Mouse (Mus musculus) heart, adult 2 months (tissue): ENCODE data around the gene Rpl10-ps3. TPM values are rescaled to one million over a fixed set of nuclear protein-coding genes. Genes with fewer than 3 reads are reported as not detected.

Source experiments
- DNase-seq, 2 experiments: peaks; one replicate each; pipeline ENCODE4 v3.0.0; 2021
- H3K27ac ChIP-seq: fragments of 200-600 bp; 2 replicates; pipeline ENCODE4 v1.8.1; 2022
- H3K27me3 ChIP-seq: fragments of 200-500 bp; 2 replicates; pipeline ENCODE4 v1.6.1; 2012; ENCODE audit warnings: mild to moderate bottlenecking, low read length, inconsistent platforms, mixed read lengths; ENCODE audit not compliant: control insufficient read depth, insufficient read depth
- H3K36me3 ChIP-seq: fragments of 200-500 bp; 2 replicates; pipeline ENCODE4 v1.6.1; 2012; ENCODE audit warnings: low read length, inconsistent platforms; ENCODE audit not compliant: control insufficient read depth, insufficient read depth
- H3K4me1 ChIP-seq: fragments of 200-500 bp; 2 replicates; pipeline ENCODE4 v1.6.1; 2011; ENCODE audit warnings: low read length; ENCODE audit not compliant: control insufficient read depth, insufficient read depth
- H3K4me3 ChIP-seq: fragments of 200-600 bp; 2 replicates; pipeline ENCODE4 v1.8.1; 2022
- H3K79me2 ChIP-seq: fragments of 200-500 bp; replicated peaks from 2 replicates; pipeline ENCODE4 v1.6.1; 2012; ENCODE audit warnings: mild to moderate bottlenecking, inconsistent platforms, low read length, moderate library complexity, mixed read lengths; ENCODE audit not compliant: control insufficient read depth, insufficient read depth
- H3K9ac ChIP-seq: fragments of 200-500 bp; 2 replicates; pipeline ENCODE4 v1.6.1; 2012; ENCODE audit warnings: low read depth, mild to moderate bottlenecking, control low read depth, inconsistent platforms, low read length, mixed read lengths
- CTCF ChIP-seq: fragments of 200-600 bp; IDR thresholded peaks from 2 replicates; pipeline ENCODE4 v1.8.1; 2022; ENCODE audit warnings: antibody characterized with exemption, mild to moderate bottlenecking, moderate library complexity
- EP300 ChIP-seq: fragments of 200-500 bp; IDR thresholded peaks from 2 replicates; pipeline ENCODE4 v1.6.1; 2011; ENCODE audit warnings: low read depth, low read length, control low read depth; ENCODE audit not compliant: insufficient read depth
- POLR2A ChIP-seq: fragments of 200-500 bp; IDR thresholded peaks from 2 replicates; pipeline ENCODE4 v1.6.1; 2011; ENCODE audit warnings: mild to moderate bottlenecking, low read depth, low read length, control low read depth; ENCODE audit not compliant: insufficient read depth
- WGBS: fragments of 180-500 bp; shearing (Covaris S2); methylation state at CpG from one replicate; pipeline ENCODE4 v1.1.7; 2018; 5-methylcytosine and 5-hydroxymethylcytosine counted together
- intact Hi-C: fragments of 180-260 bp; cut with DNase I; formaldehyde crosslinking; loops from one replicate; pipeline ENCODE4 v1.15.1; 2025
- polyA plus RNA-seq: library from polyadenylated mRNA; depleted of rRNA; stranded (reverse); fragments of >200 nt; gene quantifications from 2 replicates; pipeline ENCODE4 v1.2.3, GENCODE M21; 2012
- total RNA-seq, 2 experiments: library from RNA; stranded (reverse); gene quantifications; 2 replicates each; pipeline ENCODE4 v1.2.3; 2021

Gene Rpl10-ps3
- total and polyA plus RNA-seq, 3 experiments: 69.3 to 494 (median 477) TPM

DNA sequence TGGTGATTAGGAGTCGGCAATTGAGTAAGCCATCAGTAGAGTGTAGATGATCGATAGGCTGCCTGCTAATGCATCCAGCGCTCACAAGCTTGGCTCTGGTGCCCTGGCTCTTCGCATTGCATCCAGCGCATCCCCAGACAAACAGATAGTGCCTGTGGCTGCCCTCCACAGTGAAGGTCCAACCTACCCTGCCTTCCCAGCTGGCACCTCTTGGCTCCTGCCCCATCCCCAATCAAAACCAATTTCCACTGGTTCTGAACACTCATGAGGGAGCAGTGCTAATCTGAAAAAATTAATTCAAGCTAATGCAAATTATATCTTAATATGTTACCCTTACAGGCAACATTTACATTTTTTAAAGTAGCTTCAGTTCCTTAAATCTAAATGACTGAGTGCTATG, 25.3 kb downstream of the Rpl10-ps3 start:
- intact Hi-C loops: loop anchor here (2.0 kb wide), 1 partner anchor 703 kb away; no protein-coding TSS in a partner anchor
- WGBS: 89% methylated on average over 5 of the region's 5 CpGs
- Histone ChIP-seq H3K36me3 (no peaks in the 10 kb centered on the region), H3K79me2 (no peaks in the 10 kb centered on the region), H3K27me3 (no peaks in the 10 kb centered on the region), H3K27ac (no peak overlapping the region), H3K9ac (no peak overlapping the region), H3K4me3 (no peak overlapping the region), H3K4me1 (no peaks in the 10 kb centered on the region)
- TF ChIP-seq POLR2A: no peak
- no peak for TF ChIP-seq CTCF
- no peak for TF ChIP-seq EP300
- no peak for DNase-seq

DNA sequence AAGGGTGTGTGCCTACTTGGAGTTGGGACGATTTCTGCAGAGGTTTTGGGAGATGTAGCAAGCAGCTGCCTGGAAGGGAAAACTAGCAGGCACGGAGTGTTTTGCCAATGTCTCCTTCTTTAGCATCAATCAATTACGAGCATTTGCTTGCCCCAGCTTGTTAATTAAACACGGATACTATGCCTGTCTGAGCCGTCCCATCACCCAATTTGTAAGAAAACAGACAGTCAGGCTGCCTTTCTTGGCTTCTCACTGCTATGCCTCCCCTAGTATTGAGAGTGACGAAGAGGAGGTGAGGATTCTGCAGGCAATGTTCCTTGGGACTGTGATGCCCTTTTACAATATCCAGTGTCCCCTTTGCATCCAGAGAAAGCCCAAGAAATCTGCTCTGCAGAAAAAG, 27.5 kb downstream of the Rpl10-ps3 start:
- no peaks in the 10 kb centered on the region for H3K79me2 ChIP-seq
- intact Hi-C loops: no loop called here
- no peaks in the 10 kb centered on the region for H3K4me1 ChIP-seq
- H3K9ac ChIP-seq: no peak overlapping the region
- WGBS: 64% methylated on average over 6 of the region's 6 CpGs
- no peak overlapping the region for H3K4me3 ChIP-seq
- H3K36me3 ChIP-seq: no peaks in the 10 kb centered on the region
- DNase-seq: no peak
- H3K27ac ChIP-seq: no peak overlapping the region
- no peaks in the 10 kb centered on the region for H3K27me3 ChIP-seq
- TF ChIP-seq EP300: no peak
- no peak for TF ChIP-seq POLR2A
- no peak for TF ChIP-seq CTCF

DNA sequence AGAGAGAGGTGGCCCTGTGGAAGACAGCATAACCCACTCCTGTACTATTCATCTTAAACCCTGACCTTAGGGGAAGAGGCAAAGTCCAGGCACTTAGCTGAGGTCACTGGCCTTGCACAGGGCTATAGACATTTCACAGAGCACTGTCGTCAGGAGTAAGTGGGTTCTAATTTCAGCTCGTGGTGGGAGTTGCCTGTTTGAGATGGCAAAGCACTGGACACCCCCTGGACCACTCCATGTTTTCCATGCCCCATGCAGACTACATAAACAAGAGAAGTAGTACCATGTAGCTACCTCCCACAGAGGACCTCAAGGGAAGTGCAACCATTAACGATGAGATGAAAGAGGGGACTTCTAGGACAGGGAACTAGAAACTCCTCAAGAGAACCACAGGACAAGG, 29.1 kb downstream of the Rpl10-ps3 start:
- TF ChIP-seq EP300 (no peak), POLR2A (no peak), CTCF (no peak)
- no peaks in the 10 kb centered on the region for H3K27me3 ChIP-seq
- H3K79me2 ChIP-seq: no peaks in the 10 kb centered on the region
- 34% methylated on average over 3 of the region's 3 CpGs for WGBS
- intact Hi-C loops: no loop called here
- DNase-seq: no peak
- H3K9ac ChIP-seq: no peak overlapping the region
- H3K4me1 ChIP-seq: no peaks in the 10 kb centered on the region
- H3K4me3 ChIP-seq: no peak overlapping the region
- no peaks in the 10 kb centered on the region for H3K36me3 ChIP-seq
- H3K27ac ChIP-seq: no peak overlapping the region

DNA sequence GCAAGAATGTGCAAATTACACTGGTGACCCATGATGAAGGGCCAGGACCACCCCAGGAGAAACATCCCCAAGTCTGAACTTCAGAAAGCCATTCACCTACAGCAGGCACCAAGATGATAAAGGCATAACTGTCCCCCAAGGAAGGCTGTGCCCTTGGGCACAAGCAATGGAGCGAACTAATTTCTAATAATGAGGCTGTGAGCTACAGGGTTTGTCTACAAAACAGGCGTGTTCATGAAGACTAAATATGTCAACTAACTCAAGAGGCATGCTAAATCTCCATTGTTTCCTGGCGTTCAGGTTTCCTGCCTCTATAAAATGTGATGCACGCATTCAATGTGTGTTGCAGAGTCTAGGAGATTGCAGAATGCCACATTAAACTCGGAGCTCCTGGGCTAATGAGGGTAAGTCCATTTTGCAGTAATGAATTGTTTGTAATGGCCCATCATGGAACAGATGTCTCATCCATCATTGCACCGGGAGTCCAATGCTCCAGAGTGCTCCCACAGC, 33.7 kb downstream of the Rpl10-ps3 start:
- no peak for TF ChIP-seq CTCF
- TF ChIP-seq EP300: no peak
- TF ChIP-seq POLR2A: no peak
- no peak for DNase-seq
- intact Hi-C loops: no loop called here
- Histone ChIP-seq H3K9ac (no peak overlapping the region), H3K79me2 (no peaks in the 10 kb centered on the region), H3K4me1 (no peaks in the 10 kb centered on the region), H3K27me3 (no peaks in the 10 kb centered on the region), H3K4me3 (no peak overlapping the region), H3K27ac (no peak overlapping the region), H3K36me3 (no peaks in the 10 kb centered on the region)
- 77% methylated on average over 6 of the region's 6 CpGs for WGBS

DNA sequence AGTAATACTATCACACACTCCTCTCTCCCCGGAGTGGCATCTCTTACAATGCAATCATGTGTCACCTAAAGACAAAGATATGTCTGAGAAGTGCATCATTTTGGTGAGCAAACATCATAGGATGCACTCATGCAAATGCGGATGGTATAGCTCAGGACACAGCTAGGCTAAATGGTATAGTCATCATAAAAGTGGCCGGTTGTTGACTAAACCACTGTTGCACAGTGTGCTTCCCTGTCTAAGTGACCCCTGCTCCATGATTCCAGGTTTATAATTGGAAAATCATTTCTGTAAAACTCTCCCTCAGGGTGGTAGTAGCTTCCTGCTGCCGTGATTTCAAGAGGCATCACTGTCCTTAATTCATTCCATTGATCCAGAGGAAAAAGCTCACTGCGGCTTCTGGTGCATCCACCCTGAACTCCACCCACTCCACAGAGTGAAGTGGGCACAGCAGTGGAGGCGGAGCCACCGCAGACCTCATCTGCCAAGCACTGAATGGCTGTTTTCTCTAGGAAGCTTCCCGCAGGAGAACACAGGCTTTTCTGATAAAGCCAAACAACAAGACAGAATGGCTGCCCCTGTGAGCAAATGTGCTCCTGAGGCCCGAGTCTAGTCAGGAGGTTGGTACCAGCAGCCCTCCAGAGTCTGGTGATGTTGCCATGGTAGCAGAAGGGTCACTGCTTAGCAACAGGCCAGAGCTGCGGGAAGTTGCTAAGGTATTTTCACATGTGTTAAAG, 38.9 kb downstream of the Rpl10-ps3 start:
- no peak overlapping the region for H3K9ac ChIP-seq
- H3K79me2 ChIP-seq: no peaks in the 10 kb centered on the region
- WGBS: 63% methylated on average over 10 of the region's 10 CpGs
- no peak overlapping the region for H3K4me3 ChIP-seq
- no peak overlapping the region for H3K27ac ChIP-seq
- no peaks in the 10 kb centered on the region for H3K27me3 ChIP-seq
- H3K36me3 ChIP-seq: no peaks in the 10 kb centered on the region
- H3K4me1 ChIP-seq: no peaks in the 10 kb centered on the region; the same call in 1 of the 2 replicates
- intact Hi-C loops: no loop called here
- DNase-seq: no peak
- no peak for TF ChIP-seq POLR2A
- TF ChIP-seq EP300: no peak
- TF ChIP-seq CTCF: no peak

DNA sequence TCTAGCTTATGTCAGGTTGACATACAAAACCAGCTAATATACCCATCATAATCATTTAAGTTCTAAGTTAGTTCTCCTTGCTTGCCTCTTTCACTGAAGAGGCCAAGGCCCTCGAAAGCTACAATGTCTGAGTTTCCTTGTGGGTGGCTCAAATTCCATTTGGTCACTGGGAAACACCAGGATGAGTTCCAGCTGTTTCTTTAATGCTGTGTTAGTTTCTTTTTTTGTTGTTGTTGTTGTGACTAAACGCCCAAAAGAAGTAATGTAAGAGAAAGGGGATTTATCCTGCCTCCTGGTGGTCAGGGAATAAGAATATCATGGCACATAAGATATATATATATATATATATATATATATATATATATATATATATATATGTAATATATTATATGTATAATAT, 39.7 kb downstream of the Rpl10-ps3 start:
- Histone ChIP-seq H3K36me3 (no peaks in the 10 kb centered on the region), H3K27ac (no peak overlapping the region), H3K4me3 (no peak overlapping the region), H3K4me1 (no peaks in the 10 kb centered on the region; the same call in 1 of the 2 replicates), H3K79me2 (no peaks in the 10 kb centered on the region), H3K27me3 (no peaks in the 10 kb centered on the region), H3K9ac (no peak overlapping the region)
- 54% methylated on average over 2 of the region's 2 CpGs for WGBS
- TF ChIP-seq EP300 (no peak), POLR2A (no peak), CTCF (no peak)
- intact Hi-C loops: no loop called here
- no peak for DNase-seq
